26 mouse cellular contexts compared by ENCODE assay signal in the genomic region with DNA sequence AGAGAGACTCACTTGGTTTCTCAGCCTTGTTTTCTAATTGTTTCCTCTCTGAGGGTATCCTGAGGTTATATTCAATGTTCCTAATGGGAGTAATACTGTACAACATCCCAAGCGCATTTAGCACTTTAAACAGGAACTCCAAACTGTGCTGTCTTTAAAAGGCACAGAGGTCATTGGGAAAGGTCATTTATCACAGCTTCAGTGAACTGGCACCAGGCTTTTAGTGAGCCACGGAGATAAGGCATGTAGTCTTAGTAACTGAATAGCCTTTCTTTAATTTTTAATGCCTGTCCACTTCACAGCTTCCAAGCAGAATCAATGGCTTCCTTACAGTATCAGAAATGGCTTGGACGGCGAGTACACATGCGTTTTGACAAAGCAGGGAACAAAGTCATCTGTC.
DNase-seq lines count a peak whose midpoint lies in the region; ATAC-seq lines count a peak whose summit lies in the region.
"Had no signal": no experiment of that assay in that cellular context is flagged by ENCODE, and none has a peak within 500 bp of the region (broad histone marks: within the 10 kb centered on the region; RNA-seq: fewer than 3 reads in every experiment).

No protein-coding gene starts in this region.

- peak; percentile 58; the same call in 1 of the 2 replicates for ATAC-seq in kidney, embryonic 14.5 days (ENCODE audit: low FRiP score, low TSS enrichment)
- ATAC-seq in kidney, embryonic 16.5 days (ENCODE audit: low FRiP score, low TSS enrichment): no peak
- no peak for ATAC-seq in embryonic facial prominence, embryonic 13.5 days (ENCODE audit: insufficient number of reproducible peaks, insufficient read depth, low FRiP score, low TSS enrichment, low read depth)
- no peak for ATAC-seq in limb, embryonic 12.5 days (ENCODE audit: insufficient number of reproducible peaks, insufficient read depth, low FRiP score, low TSS enrichment, low read depth)
- ATAC-seq: CD4-positive, CD25-positive, alpha-beta regulatory T cell, adult 4 months; forebrain, embryonic 14.5 days; hindbrain, embryonic 16.5 days had no signal

- H3K4me2 ChIP-seq in kidney, embryonic 14.5 days (replicated peaks; ENCODE audit: low read depth, low read length): no peak overlapping the region
- no peak overlapping the region for H3K4me2 ChIP-seq in kidney, embryonic 16.5 days (replicated peaks; ENCODE audit: low read depth, low read length)
- H3K4me2 ChIP-seq in embryonic facial prominence, embryonic 13.5 days: peak overlapping the region; percentile 27
- H3K4me2 ChIP-seq in limb, embryonic 12.5 days: peak overlapping the region; percentile 27; the same call in 1 of the 2 replicates
- H3K4me2 ChIP-seq: hindbrain, embryonic 12.5 days had no signal

- peak; percentile 23 for DNase-seq in embryo, embryonic 11 days
- DNase-seq in cerebellum, postnatal 36 days: no peak
- DNase-seq in natural killer cell, adult 2 months (ENCODE audit: low spot score in 2 of 2): no peak
- no peak for DNase-seq in right cerebral cortex, postnatal 10 days (ENCODE audit: low spot score in 2 of 2)
- DNase-seq: adrenal gland, adult 8-10 months; adrenal gland, postnatal 36 days; B cell, adult 2 months; cerebellum, adult 2 months; cerebellum, postnatal 10 days; gastrocnemius, adult 2 months; gastrocnemius, postnatal 36 days; heart, adult 18-20 months; heart, postnatal 10 days; heart, postnatal 4 days had no signal

- WGBS in kidney, embryonic 14.5 days: 24% methylated on average over 5 of the region's 5 CpGs
- WGBS in kidney, embryonic 16.5 days: 31% methylated on average over 5 of the region's 5 CpGs
- 20% methylated on average over 5 of the region's 5 CpGs for WGBS in embryonic facial prominence, embryonic 13.5 days
- 29% methylated on average over 5 of the region's 5 CpGs for WGBS in limb, embryonic 12.5 days

- H3K4me1 ChIP-seq in kidney, embryonic 14.5 days (ENCODE audit: control insufficient read depth, insufficient read depth, low read length): peaks cover 4% of the 10 kb centered on the region
- peaks cover 15% of the 10 kb centered on the region for H3K4me1 ChIP-seq in kidney, embryonic 16.5 days (ENCODE audit: insufficient read depth, low read length)
- H3K4me1 ChIP-seq in embryonic facial prominence, embryonic 13.5 days: peaks cover 35% of the 10 kb centered on the region
- peaks cover 64% of the 10 kb centered on the region for H3K4me1 ChIP-seq in limb, embryonic 12.5 days (replicated peaks)

- no peak overlapping the region for H3K27ac ChIP-seq in kidney, embryonic 14.5 days (ENCODE audit: low read depth, low read length)
- H3K27ac ChIP-seq in kidney, embryonic 16.5 days (ENCODE audit: low read length): no peak overlapping the region
- no peak overlapping the region for H3K27ac ChIP-seq in embryonic facial prominence, embryonic 13.5 days
- H3K27ac ChIP-seq in limb, embryonic 12.5 days: 0 out of 2 replicates have a peak overlapping the region, but pooled peaks have one; percentile 30
- H3K27ac ChIP-seq: forebrain, embryonic 10.5 days; gastrocnemius, adult 2 months; heart, embryonic 10.5 days; hindbrain, embryonic 12.5 days had no signal

- H3K4me3 ChIP-seq in kidney, embryonic 14.5 days (ENCODE audit: low read length): no peak overlapping the region
- H3K4me3 ChIP-seq in kidney, embryonic 16.5 days (ENCODE audit: low read length): no peak overlapping the region
- H3K4me3 ChIP-seq in embryonic facial prominence, embryonic 13.5 days: no peak overlapping the region
- H3K4me3 ChIP-seq in limb, embryonic 12.5 days (replicated peaks): no peak overlapping the region
- H3K4me3 ChIP-seq: erythroblast, embryonic 14.5 days; forebrain, embryonic 10.5 days; gastrocnemius, adult 2 months; heart, embryonic 10.5 days; hindbrain, embryonic 12.5 days had no signal

- no peaks in the 10 kb centered on the region for H3K36me3 ChIP-seq in kidney, embryonic 14.5 days (ENCODE audit: control insufficient read depth, insufficient read depth, low read length)
- no peaks in the 10 kb centered on the region for H3K36me3 ChIP-seq in kidney, embryonic 16.5 days (ENCODE audit: insufficient read depth, low read length)
- H3K36me3 ChIP-seq in embryonic facial prominence, embryonic 13.5 days: no peaks in the 10 kb centered on the region
- no peaks in the 10 kb centered on the region for H3K36me3 ChIP-seq in limb, embryonic 12.5 days
- H3K36me3 ChIP-seq: forebrain, embryonic 10.5 days; G1E; heart, embryonic 10.5 days; hindbrain, embryonic 12.5 days had no signal

- H3K9me3 ChIP-seq in kidney, embryonic 14.5 days (ENCODE audit: control insufficient read depth, low read length): no peaks in the 10 kb centered on the region
- no peaks in the 10 kb centered on the region for H3K9me3 ChIP-seq in kidney, embryonic 16.5 days (ENCODE audit: low read length)
- no peaks in the 10 kb centered on the region for H3K9me3 ChIP-seq in embryonic facial prominence, embryonic 13.5 days
- H3K9me3 ChIP-seq in limb, embryonic 12.5 days: no peaks in the 10 kb centered on the region
- H3K9me3 ChIP-seq: forebrain, embryonic 10.5 days; G1E; heart, embryonic 10.5 days; hindbrain, embryonic 12.5 days had no signal

- no peak overlapping the region for H3K9ac ChIP-seq in kidney, embryonic 14.5 days (ENCODE audit: low read depth, low read length)
- H3K9ac ChIP-seq in kidney, embryonic 16.5 days (replicated peaks; ENCODE audit: low read length): no peak overlapping the region
- no peak overlapping the region for H3K9ac ChIP-seq in embryonic facial prominence, embryonic 13.5 days
- H3K9ac ChIP-seq in limb, embryonic 12.5 days (replicated peaks): no peak overlapping the region
- H3K9ac ChIP-seq: hindbrain, embryonic 12.5 days had no signal

- no peaks in the 10 kb centered on the region for H3K27me3 ChIP-seq in kidney, embryonic 14.5 days (ENCODE audit: control insufficient read depth, insufficient read depth, low read length)
- no peaks in the 10 kb centered on the region for H3K27me3 ChIP-seq in kidney, embryonic 16.5 days (ENCODE audit: insufficient read depth, low read length)
- no peaks in the 10 kb centered on the region for H3K27me3 ChIP-seq in embryonic facial prominence, embryonic 13.5 days
- no peaks in the 10 kb centered on the region for H3K27me3 ChIP-seq in limb, embryonic 12.5 days
- H3K27me3 ChIP-seq: hindbrain, embryonic 12.5 days had no signal

Comparison
In these comparisons a context has a peak if more than half of its experiments do, and no peak if none do; other contexts are left out.
1. H3K4me2 ChIP-seq: peak in embryonic facial prominence, embryonic 13.5 days (single experiment) and limb, embryonic 12.5 days (single experiment); none in kidney, embryonic 14.5 days (single experiment) and kidney, embryonic 16.5 days (single experiment).